Mouse (Mus musculus) lung, adult 18-20 months (tissue): ENCODE data around the gene Tiam1.
"Not testable (repeated sequence)": the region's sequence is repeated elsewhere in the genome, so short reads cannot be mapped to it uniquely, and the experiment has no call there.

Source experiments
- DNase-seq, 2 experiments: peaks; one replicate each; pipeline ENCODE4 v3.0.0; 2022; ENCODE audit warnings: mixed read lengths in 2 of 2

Gene Tiam1

GRCm38 (mm10) chr16:90104714-90105459 lies 38.7 kb downstream of the Tiam1 start:
- DNase-seq = peak; percentile 62 to 76

- no peak for DNase-seq
Measured at GRCm38 (mm10) chr16:90103726-90104125, 39.8 kb downstream of the Tiam1 start.

GRCm38 (mm10) chr16:90102596-90102995 lies 41.0 kb downstream of the Tiam1 start:
- no peak for DNase-seq

GRCm38 (mm10) chr16:90098191-90098605 lies 45.4 kb downstream of the Tiam1 start:
- peak; percentile 23 to 58 for DNase-seq

- no peak for DNase-seq
Measured at GRCm38 (mm10) chr16:90097769-90098168, 45.8 kb downstream of the Tiam1 start.

GRCm38 (mm10) chr16:90096011-90096410 lies 47.6 kb downstream of the Tiam1 start:
- DNase-seq = no peak

- no peak for DNase-seq
Measured at GRCm38 (mm10) chr16:90093015-90093414, 50.6 kb downstream of the Tiam1 start.

GRCm38 (mm10) chr16:90091906-90092305 lies 51.7 kb downstream of the Tiam1 start:
- no peak for DNase-seq

- no peak for DNase-seq
Measured at GRCm38 (mm10) chr16:90091112-90091720, 52.4 kb downstream of the Tiam1 start.

- DNase-seq = no peak
Measured at GRCm38 (mm10) chr16:90090368-90090767, 53.2 kb downstream of the Tiam1 start.

- DNase-seq = no peak
Measured at GRCm38 (mm10) chr16:90087256-90087655, 56.3 kb downstream of the Tiam1 start.

GRCm38 (mm10) chr16:90086111-90086510 lies 57.5 kb downstream of the Tiam1 start:
- DNase-seq = no peak

GRCm38 (mm10) chr16:90085580-90085979 lies 58.0 kb downstream of the Tiam1 start:
- no peak for DNase-seq

- no peak for DNase-seq
Measured at GRCm38 (mm10) chr16:90081125-90081524, 62.4 kb downstream of the Tiam1 start.

GRCm38 (mm10) chr16:90078806-90079381 lies 64.7 kb downstream of the Tiam1 start:
- no peak for DNase-seq

GRCm38 (mm10) chr16:90073510-90073909 lies 70.1 kb downstream of the Tiam1 start:
- no peak for DNase-seq

- DNase-seq = no peak
Measured at GRCm38 (mm10) chr16:90072651-90073050, 70.9 kb downstream of the Tiam1 start.

- not testable (repeated sequence) for DNase-seq
Measured at GRCm38 (mm10) chr16:90071125-90071524, 72.4 kb downstream of the Tiam1 start.

GRCm38 (mm10) chr16:90070104-90070503 lies 73.5 kb downstream of the Tiam1 start:
- DNase-seq = no peak

- DNase-seq = no peak
Measured at GRCm38 (mm10) chr16:90069197-90069596, 74.4 kb downstream of the Tiam1 start.

GRCm38 (mm10) chr16:90052905-90053519 lies 90.6 kb downstream of the Tiam1 start:
- no peak for DNase-seq

GRCm38 (mm10) chr16:90052409-90052808 lies 91.2 kb downstream of the Tiam1 start:
- no peak for DNase-seq

GRCm38 (mm10) chr16:90051051-90051450 lies 92.5 kb downstream of the Tiam1 start:
- no peak for DNase-seq

- DNase-seq = no peak
Measured at GRCm38 (mm10) chr16:90047841-90048240, 95.7 kb downstream of the Tiam1 start.
